Mouse (Mus musculus) liver, adult 2 months (tissue): ENCODE data around the gene Proser1. TPM values are rescaled to one million over a fixed set of nuclear protein-coding genes. Genes with fewer than 3 reads are reported as not detected.

Experiments
- DNase-seq: peaks from one replicate; pipeline ENCODE4 v3.0.0-alpha.2; 2011; ENCODE audit warnings: low read depth, low spot score; ENCODE audit errors: extremely low read depth
- H3K27ac ChIP-seq: fragments of 200-500 bp; replicated peaks from 2 replicates; pipeline ENCODE4 v1.5.1; 2012; ENCODE audit warnings: low read depth, mild to moderate bottlenecking, control low read depth, inconsistent platforms, low read length; ENCODE audit not compliant: insufficient read depth
- H3K27me3 ChIP-seq: fragments of 200-500 bp; 2 replicates; pipeline ENCODE4 v1.6.1; 2012; ENCODE audit warnings: mild to moderate bottlenecking, moderate library complexity, low read length, inconsistent platforms; ENCODE audit not compliant: control insufficient read depth, insufficient read depth
- H3K36me3 ChIP-seq: fragments of 200-500 bp; 2 replicates; pipeline ENCODE4 v1.6.1; 2012; ENCODE audit warnings: low read length, inconsistent platforms; ENCODE audit not compliant: control insufficient read depth, insufficient read depth
- H3K4me1 ChIP-seq: fragments of 200-500 bp; 2 replicates; pipeline ENCODE4 v1.6.1; 2011; ENCODE audit warnings: low read length; ENCODE audit not compliant: control insufficient read depth, insufficient read depth
- H3K4me3 ChIP-seq: fragments of 200-500 bp; 2 replicates; pipeline ENCODE4 v1.5.1; 2011; ENCODE audit warnings: low read depth, mild to moderate bottlenecking, control low read depth, low read length, moderate library complexity; ENCODE audit not compliant: insufficient read depth
- H3K79me2 ChIP-seq: fragments of 200-500 bp; 2 replicates; pipeline ENCODE4 v1.6.1; 2012; ENCODE audit warnings: inconsistent platforms, mild to moderate bottlenecking, low read length, moderate library complexity; ENCODE audit not compliant: control insufficient read depth, insufficient read depth
- H3K9ac ChIP-seq: fragments of 200-500 bp; 2 replicates; pipeline ENCODE4 v1.6.1; 2012; ENCODE audit warnings: low read depth, mild to moderate bottlenecking, control low read depth, inconsistent platforms, low read length
- CTCF ChIP-seq: fragments of 200-500 bp; IDR thresholded peaks from 2 replicates; pipeline ENCODE4 v1.5.1; 2011; ENCODE audit warnings: low read depth, low read length, control low read depth
- POLR2A ChIP-seq: fragments of 200-500 bp; IDR thresholded peaks from 2 replicates; pipeline ENCODE4 v1.6.1; 2011; ENCODE audit warnings: low read length, control low read depth; ENCODE audit not compliant: insufficient read depth; ENCODE audit errors: extremely low read depth
- WGBS: fragments of 180-500 bp; shearing (Covaris S2); methylation state at CpG from one replicate; pipeline ENCODE4 v1.1.7; 2018; 5-methylcytosine and 5-hydroxymethylcytosine counted together
- polyA plus RNA-seq: library from polyadenylated mRNA; depleted of rRNA; stranded (reverse); fragments of >200 nt; gene quantifications from 2 replicates; pipeline ENCODE4 v1.2.3, GENCODE M21; 2012
- total RNA-seq: library from RNA; depleted of rRNA; stranded (reverse); fragments of >200 nt; gene quantifications from 2 replicates; pipeline ENCODE4 v1.2.3, GENCODE M21; 2014

Proser1 gene
- total and polyA plus RNA-seq, 2 experiments, result 2.4 to 8.6 TPM

DNA sequence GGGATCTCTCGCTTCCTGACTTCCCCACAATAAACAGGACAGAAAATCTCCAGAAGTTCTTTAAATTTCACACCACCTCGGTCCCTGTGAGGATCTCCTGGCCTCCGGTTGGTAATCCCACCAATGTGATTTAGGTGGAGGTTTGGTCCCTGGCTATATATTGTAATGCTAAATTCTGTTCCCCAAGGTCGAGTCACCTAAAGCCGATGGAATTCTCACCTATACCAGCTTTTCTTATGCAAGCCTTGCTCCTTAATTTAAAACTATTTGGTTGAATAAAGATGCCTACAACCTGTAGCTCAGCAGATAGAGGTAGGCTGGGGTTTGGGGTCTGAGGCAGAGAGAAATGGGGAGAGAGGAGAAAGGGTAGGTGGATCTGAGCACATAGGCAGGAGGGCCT, 5.7 kb upstream of the Proser1 start:
- peaks cover 20% of the 10 kb centered on the region for H3K36me3 ChIP-seq
- TF ChIP-seq CTCF (no peak), POLR2A (no peak)
- no peaks in the 10 kb centered on the region for H3K27me3 ChIP-seq
- H3K4me3 ChIP-seq, result no peak overlapping the region
- no peak for DNase-seq
- no peak overlapping the region for H3K27ac ChIP-seq
- H3K4me1 ChIP-seq, result peaks cover 19% of the 10 kb centered on the region
- peaks cover 3% of the 10 kb centered on the region; the same call in 1 of the 2 replicates for H3K79me2 ChIP-seq
- no peak overlapping the region for H3K9ac ChIP-seq
- 87% methylated on average over 5 of the region's 5 CpGs for WGBS

DNA sequence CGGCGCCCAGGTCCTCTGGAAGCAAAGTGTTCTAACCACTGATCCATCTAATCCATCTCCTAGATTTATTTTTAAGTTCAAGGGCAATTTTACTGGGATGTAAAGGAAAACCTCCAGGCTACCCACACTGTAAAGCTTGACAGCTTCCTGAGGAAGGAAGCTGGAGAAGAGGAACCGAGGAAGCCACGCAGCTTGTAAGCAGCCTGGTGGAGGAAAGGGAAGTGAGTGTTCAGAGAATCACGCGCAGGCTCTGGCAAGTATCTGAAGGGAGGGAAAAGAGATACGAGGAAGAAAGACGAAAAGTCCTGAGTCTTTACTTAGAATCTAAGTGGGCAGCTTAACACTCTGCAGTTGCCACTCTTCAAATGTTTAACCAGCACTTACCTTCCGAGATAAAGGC, 3.4 kb upstream of the Proser1 start:
- TF ChIP-seq POLR2A, result no peak
- TF ChIP-seq CTCF, result no peak
- Histone ChIP-seq H3K4me3 (no peak overlapping the region), H3K79me2 (peaks cover 15% of the 10 kb centered on the region; the same call in 1 of the 2 replicates), H3K4me1 (peaks cover 2% of the 10 kb centered on the region), H3K9ac (no peak overlapping the region), H3K27me3 (no peaks in the 10 kb centered on the region), H3K27ac (peak overlapping the region; percentile 61), H3K36me3 (peaks cover 20% of the 10 kb centered on the region)
- DNase-seq, result peak; percentile 47
- 71% methylated on average over 9 of the region's 9 CpGs for WGBS

DNA sequence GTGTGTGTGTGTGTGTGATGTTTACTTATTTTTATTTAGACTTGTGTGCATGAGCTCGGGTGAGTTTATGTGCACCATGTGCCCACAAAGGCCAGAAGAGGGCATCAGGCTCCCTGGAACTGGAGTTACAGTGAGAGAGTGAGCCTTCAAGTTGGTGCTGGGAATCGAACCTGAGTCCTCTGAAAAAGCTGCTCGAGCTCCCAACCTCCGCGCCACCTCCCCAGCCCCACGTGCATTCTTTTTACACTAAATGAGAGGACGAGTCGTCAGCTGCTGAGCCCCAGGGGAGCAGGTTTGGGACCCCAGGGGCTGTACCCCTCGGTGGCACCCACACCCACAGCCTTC, 793 bp upstream of the Proser1 start:
- WGBS, result 2% methylated on average over 9 of the region's 9 CpGs
- Histone ChIP-seq H3K27me3 (no peaks in the 10 kb centered on the region), H3K4me1 (peaks cover 8% of the 10 kb centered on the region), H3K4me3 (peak overlapping the region; percentile 91), H3K9ac (peak overlapping the region; percentile 88), H3K36me3 (peaks cover 6% of the 10 kb centered on the region), H3K79me2 (peaks cover 25% of the 10 kb centered on the region; the same call in 1 of the 2 replicates), H3K27ac (peak overlapping the region; percentile 92)
- DNase-seq, result no peak
- TF ChIP-seq POLR2A, result no peak
- peak; percentile 15; the same call in 1 of the 2 replicates for TF ChIP-seq CTCF

DNA sequence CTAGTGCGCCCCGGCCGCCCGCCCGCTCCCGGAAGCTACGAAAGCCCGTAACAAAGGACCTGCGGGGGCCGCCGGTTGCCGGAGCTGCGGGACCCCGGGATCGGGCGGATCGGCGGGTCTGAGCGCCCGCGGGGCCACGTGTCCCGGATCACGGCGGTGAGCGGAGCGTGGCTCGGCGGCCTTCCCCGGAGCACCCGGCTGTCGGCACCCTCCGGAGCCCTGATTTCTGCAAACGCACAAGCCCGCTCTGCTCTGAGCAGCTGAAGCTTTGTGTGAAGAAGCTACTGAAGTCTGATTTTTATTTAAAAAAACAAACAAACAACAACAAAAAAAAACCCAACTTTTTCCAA, 274 bp downstream of the Proser1 start:
- H3K4me1 ChIP-seq, result peaks cover 15% of the 10 kb centered on the region
- peak overlapping the region; percentile 85 for H3K4me3 ChIP-seq
- TF ChIP-seq CTCF (no peak), POLR2A (0 out of 2 replicates have a peak, but pooled peaks have one; percentile 15)
- H3K27ac ChIP-seq, result peak overlapping the region; percentile 79
- H3K27me3 ChIP-seq, result no peaks in the 10 kb centered on the region
- peaks cover 28% of the 10 kb centered on the region; the same call in 1 of the 2 replicates for H3K79me2 ChIP-seq
- no peak for DNase-seq
- under 1% methylated on average over 35 of the region's 35 CpGs for WGBS
- peak overlapping the region; percentile 89 for H3K9ac ChIP-seq
- peaks cover under 1% of the 10 kb centered on the region; the same call in 1 of the 2 replicates for H3K36me3 ChIP-seq

DNA sequence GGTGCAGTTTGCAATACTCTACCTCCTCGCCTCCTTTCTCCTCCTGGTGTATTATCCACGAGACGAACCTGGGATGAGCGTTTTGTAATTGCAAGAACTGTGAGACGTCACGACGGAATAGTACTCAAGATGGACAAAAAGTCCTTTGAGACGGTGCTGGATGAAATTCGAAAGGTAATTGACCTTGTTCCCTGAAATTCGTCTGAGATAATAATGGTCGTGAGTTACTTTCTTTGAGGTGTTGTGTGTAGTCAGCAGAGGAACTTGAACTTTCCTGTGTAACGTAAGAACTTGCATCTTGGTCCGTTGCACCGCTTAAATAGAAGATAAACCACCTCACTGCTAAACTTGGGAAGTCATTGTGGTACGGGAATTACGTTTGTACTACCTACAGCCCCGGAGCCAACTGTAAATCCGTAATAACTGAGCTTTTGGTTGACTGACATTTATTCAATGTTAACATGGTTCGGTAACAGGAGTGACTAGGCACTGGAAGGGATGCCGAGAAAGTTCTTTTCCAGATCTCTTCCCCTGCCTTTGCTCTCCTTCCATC, 756 bp downstream of the Proser1 start:
- Histone ChIP-seq H3K27me3 (no peaks in the 10 kb centered on the region), H3K4me3 (peak overlapping the region; percentile 85), H3K4me1 (peaks cover 19% of the 10 kb centered on the region), H3K9ac (peak overlapping the region; percentile 89), H3K27ac (peak overlapping the region; percentile 79; the same call in 1 of the 2 replicates), H3K36me3 (no peaks in the 10 kb centered on the region; the same call in 1 of the 2 replicates), H3K79me2 (peaks cover 28% of the 10 kb centered on the region; the same call in 1 of the 2 replicates)
- under 1% methylated on average over 20 of the region's 20 CpGs for WGBS
- DNase-seq, result peak; percentile 51
- no peak for TF ChIP-seq CTCF
- TF ChIP-seq POLR2A, result no peak

DNA sequence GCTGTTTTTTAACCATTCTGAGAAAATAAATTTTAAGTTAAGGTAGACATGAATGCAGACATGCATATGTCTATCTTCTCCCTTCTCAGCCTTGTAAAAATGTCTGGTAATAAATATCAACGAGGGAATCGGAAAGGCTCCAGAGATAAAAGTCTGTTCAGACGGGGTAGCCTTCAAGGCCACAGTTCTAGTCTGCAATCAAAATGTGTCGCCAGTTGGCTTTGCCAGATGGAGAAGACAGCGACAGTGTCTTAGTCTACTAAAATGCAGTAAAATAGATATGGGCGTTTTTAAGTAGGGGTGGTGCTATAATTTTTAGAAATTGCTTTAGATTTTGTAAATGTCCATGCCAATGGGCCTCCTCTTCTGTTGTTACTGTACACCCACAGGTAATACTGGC, 1.9 kb downstream of the Proser1 start:
- whole genome bisulfite sequencing, result 14% methylated on average over 6 of the region's 6 CpGs
- DNase-seq, result no peak
- peaks cover 28% of the 10 kb centered on the region; the same call in 1 of the 2 replicates for H3K79me2 ChIP-seq
- H3K36me3 ChIP-seq, result no peaks in the 10 kb centered on the region; the same call in 1 of the 2 replicates
- no peak overlapping the region for H3K27ac ChIP-seq
- H3K4me3 ChIP-seq, result no peak overlapping the region; the same call in 1 of the 2 replicates
- no peaks in the 10 kb centered on the region for H3K27me3 ChIP-seq
- H3K9ac ChIP-seq, result no peak overlapping the region
- peaks cover 23% of the 10 kb centered on the region for H3K4me1 ChIP-seq
- no peak for TF ChIP-seq CTCF
- TF ChIP-seq POLR2A, result no peak
